Mouse (Mus musculus): ENCODE data around the gene Ptpn11. TPM values are rescaled to one million over a fixed set of nuclear protein-coding genes. Genes with fewer than 3 reads are reported as not detected.
A peak's percentile ranks its signal among the peaks of the same experiment; 100 is the strongest.
"Not testable (repeated sequence)": the region's sequence is repeated elsewhere in the genome, so short reads cannot be mapped to it uniquely, and the experiment has no call there.

Gene Ptpn11
- total RNA-seq (2021) = 10 to 100 TPM; 93.7 to 99.3 TPM

GRCm38 (mm10) chr5:121190836-121191583 is at the start of gene Ptpn11:
TSS of gene Ptpn11 (minus strand) at chr5:121191397.
- intact Hi-C loops (cut with DNase I) = loop anchor here (1.0 kb wide), 1 partner anchor 13 kb away; the partner anchor contains the start of gene Rpl6
- DNase-seq (ENCODE audit: low spot score in 2 of 2) = peak; percentile 79 to 86

DNA sequence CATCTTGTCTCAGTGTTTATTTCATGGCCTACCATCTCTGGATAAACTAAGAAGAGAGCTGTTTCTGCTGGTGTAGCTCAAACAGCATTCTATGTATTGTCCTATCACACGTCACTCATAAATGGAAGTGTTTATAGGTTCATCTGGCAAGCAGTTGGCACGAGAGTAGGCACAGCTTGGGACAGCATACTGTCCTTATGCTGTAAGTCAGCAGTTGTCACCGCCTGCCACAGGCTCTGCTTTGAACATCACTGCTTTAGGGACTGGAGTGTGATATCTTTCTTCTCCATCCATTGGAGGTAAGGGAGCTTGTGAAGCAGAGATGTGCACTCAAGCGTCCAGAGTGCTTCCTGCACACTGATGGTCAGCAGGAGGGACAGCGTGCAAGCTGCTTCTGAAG is 48.6 kb upstream of the Ptpn11 start:
- intact Hi-C loops (cut with DNase I) = no loop called here
- DNase-seq (ENCODE audit: low spot score in 2 of 2) = no peak

GRCm38 (mm10) chr5:121238208-121238607 is 47.0 kb upstream of the Ptpn11 start:
- no peak for DNase-seq (ENCODE audit: low spot score in 2 of 2)
- intact Hi-C loops (cut with DNase I) = no loop called here

DNA sequence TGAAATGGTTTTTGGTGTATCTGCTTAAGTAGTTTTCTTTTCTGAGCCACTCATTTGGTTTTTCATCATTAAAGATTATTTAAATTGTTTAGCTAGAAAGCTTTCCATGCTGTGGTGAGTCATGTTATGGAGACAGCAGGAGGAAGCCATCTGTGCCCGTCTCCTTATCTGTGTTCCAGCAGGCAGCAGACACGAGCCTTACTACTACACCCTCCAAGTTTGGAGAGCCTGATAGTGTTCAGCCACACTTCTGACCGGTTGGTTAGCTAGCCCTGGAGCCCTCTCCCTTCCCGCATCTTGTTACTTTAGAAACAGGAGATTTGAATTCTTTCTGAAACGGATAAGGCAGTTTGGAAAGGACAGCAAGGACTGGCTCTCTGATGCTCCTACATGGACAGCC is 45.0 kb upstream of the Ptpn11 start:
- DNase-seq (ENCODE audit: low spot score in 2 of 2) = peak; percentile 50 to 64
- intact Hi-C loops (cut with DNase I) = no loop called here

GRCm38 (mm10) chr5:121233726-121234125 is 42.5 kb upstream of the Ptpn11 start:
- intact Hi-C loops (cut with DNase I) = no loop called here
- DNase-seq (ENCODE audit: low spot score in 2 of 2) = no peak

- intact Hi-C loops (cut with DNase I) = no loop called here
- DNase-seq (ENCODE audit: low spot score in 2 of 2) = no peak
These were observed 41.6 kb upstream of the Ptpn11 start for GRCm38 (mm10) chr5:121232789-121233188.

DNA sequence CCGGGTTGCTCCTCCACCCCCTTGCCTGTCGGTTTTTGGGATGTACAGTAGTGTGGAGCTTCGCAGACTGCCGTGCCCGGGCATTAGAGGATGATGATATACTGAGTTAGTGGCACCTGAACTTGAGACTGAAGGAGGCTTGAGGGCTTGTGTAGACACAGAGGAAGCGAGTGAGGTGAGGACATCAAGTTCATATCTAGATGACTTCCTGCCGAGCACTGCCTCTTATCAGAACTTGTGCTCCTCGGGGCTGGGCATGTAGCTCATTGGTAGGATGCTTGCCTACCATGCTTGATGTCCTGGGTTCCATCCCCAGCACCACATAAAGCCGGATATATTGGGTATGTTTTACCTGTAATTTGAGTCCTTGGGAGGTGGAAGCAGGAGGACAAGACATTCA is 39.6 kb upstream of the Ptpn11 start:
- intact Hi-C loops (cut with DNase I) = no loop called here
- DNase-seq (ENCODE audit: low spot score in 2 of 2) = no peak

- no peak for DNase-seq (ENCODE audit: low spot score in 2 of 2)
- intact Hi-C loops (cut with DNase I) = no loop called here
These were observed 38.0 kb upstream of the Ptpn11 start for GRCm38 (mm10) chr5:121229182-121229581.

DNA sequence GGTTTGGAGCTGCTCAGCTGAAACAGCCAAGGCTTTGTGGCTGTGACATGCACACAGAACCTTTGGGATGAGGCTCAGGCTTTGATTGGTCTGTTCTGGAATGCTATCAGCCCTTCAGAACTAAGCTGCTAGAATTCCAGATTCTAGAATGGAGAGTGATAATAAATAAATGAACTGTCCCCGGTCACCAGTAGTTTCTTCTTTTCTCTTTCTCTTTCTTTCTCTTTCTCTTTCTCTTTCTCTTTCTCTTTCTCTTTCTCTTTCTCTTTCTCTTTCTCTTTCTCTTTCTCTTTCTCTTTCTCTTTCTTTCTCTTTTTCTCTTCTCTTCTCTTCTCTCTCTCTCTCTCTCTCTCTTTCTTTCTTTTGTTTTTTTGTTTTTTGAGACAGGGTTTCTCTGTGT is 36.1 kb upstream of the Ptpn11 start:
- DNase-seq (ENCODE audit: low spot score in 2 of 2); intact Hi-C loops (cut with DNase I): not testable (repeated sequence)

- no peak for DNase-seq (ENCODE audit: low spot score in 2 of 2)
- intact Hi-C loops (cut with DNase I) = no loop called here
These were observed 35.6 kb upstream of the Ptpn11 start for GRCm38 (mm10) chr5:121226845-121227244.

DNA sequence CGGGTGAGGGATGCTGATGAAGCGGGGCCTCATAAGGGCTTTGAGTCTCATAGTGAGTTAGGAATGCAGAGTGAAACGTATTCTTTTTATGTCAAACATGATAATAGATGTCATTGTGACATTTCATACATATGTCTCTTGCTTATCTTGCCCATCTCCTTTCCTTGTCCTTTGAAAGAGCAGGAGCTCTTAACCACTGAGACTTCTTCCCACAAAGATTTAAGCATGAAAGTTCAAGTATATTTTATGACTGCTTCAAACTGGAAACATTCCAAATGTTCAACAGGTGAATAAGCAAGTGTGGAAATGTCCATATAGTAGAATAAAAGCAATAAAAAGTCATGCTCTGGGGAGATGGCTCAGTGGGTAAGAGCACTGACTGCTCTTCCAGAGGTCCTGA is 35.2 kb upstream of the Ptpn11 start:
- no peak for DNase-seq (ENCODE audit: low spot score in 2 of 2)
- intact Hi-C loops (cut with DNase I) = no loop called here

DNA sequence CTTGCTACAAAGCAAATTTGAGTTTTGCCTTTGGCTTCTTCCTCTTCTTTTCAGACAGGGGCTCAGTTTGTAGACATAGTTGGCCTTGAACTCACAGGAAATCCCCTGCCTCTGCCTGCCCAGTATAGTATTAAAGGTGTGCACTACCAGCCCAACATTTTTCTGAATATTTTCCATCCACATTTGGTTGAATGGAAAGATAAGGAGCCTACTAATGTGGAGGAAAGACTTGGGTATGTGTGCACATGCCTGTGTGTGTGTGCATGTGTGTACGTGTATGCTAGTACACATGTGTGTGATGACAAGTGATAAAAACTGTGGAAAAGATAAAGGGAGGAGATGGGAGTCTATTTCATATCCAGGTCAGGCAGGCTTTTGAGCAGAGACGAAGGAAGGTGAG is 34.7 kb upstream of the Ptpn11 start:
- intact Hi-C loops (cut with DNase I) = no loop called here
- DNase-seq (ENCODE audit: low spot score in 2 of 2) = no peak

- DNase-seq (ENCODE audit: low spot score in 2 of 2) = no peak
- intact Hi-C loops (cut with DNase I) = no loop called here
These were observed 33.7 kb upstream of the Ptpn11 start for GRCm38 (mm10) chr5:121224856-121225255.

DNA sequence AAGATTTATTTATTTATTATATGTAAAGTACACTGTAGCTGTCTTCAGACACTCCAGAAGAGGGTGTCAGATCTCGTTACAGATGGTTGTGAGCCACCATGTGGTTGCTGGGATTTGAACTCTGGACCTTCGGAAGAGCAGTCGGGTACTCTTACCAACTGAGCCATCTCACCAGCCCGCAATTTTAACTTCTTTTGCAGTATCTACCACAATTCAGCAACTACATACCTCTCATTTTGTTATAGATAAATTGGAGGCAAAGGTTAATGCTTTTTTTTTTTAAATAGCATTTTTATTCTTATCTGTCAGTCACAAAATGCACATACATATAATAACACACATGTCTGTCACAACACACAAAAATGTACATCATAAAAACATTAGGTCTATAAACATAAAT is 32.8 kb upstream of the Ptpn11 start:
- DNase-seq (ENCODE audit: low spot score in 2 of 2); intact Hi-C loops (cut with DNase I): not testable (repeated sequence)

GRCm38 (mm10) chr5:121221328-121221850 is 30.2 kb upstream of the Ptpn11 start:
- intact Hi-C loops (cut with DNase I) = no loop called here
- no peak for DNase-seq (ENCODE audit: low spot score in 2 of 2)

DNA sequence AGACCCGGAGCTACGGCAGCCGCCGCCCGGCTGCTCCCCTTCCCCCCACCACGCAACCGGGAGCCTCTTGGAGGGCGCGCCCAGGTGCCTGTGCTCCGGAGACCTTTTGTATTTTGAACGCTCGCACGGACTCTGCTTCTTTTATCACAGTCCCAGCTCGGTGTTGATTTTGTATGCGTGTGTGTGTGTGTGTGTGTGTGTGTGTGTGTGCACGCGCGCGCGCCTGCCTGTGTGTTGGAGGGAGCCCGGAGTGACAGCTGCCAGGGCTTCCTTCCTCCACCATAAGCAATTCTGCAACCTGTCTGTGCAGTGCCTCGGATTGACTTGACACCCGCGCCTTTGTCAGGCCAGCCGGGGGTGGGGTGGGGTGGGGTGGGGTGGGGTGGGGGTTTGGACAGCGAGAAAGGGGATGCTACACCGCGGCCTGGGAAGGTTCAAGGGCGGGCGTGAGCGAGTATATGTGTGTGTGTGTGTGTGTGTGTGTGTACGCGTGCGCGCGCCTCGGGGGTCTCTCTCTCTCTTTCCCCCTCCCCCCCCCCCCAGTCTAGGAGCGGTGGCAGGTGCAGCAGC is 29.6 kb upstream of the Ptpn11 start:
- intact Hi-C loops (cut with DNase I) = no loop called here

DNA sequence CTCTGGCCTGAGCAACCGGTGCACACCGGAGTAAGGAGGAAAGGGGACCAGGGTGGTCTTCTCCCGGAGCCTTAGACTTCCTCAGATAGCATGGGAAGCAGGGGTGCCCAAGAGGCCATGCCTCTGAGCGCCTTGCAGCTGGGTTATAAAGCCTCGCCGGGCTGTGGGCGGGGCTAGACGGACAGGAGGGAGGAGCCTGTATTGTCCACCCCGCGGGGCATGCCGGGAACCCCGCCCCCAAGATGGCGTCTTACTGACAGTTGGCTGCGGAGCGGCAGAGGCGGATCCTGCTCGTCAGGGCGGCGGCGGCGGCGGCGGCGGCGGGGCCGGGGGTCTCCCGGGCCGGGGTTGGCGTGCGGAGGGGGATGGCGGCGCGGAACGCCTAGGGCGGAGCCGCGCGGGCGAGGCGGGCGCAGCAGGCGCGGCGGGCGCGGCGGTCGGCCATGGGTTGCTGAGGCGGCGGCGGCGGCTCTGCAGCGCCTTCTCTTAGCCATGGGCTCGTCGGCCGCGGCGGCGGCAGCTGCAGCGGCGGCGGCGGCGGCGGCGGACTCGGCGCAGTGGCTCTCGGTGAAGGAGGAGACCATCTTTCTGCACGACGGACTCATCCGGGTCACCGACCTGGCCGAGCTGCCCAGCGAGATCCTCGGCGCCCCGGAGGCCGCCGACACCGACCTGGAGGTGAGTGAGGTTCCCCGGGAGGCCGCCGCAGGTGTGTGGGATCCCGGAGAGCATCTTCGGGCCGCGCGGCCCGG is 29.0 kb upstream of the Ptpn11 start, which contains the start of gene Hectd4:
Gene Hectd4, plus strand, starts transcription at position 240 of the 752 bp plus-strand sequence.
- peak; percentile 94 for DNase-seq (ENCODE audit: low spot score in 2 of 2)
- intact Hi-C loops (cut with DNase I) = loop anchor here (5.0 kb wide), 1 partner anchor 167 kb away; the partner anchor contains the start of gene Trafd1

More for the DNA sequence above, 29.6 kb upstream of the Ptpn11 start:
- peak; percentile 26 to 42 for DNase-seq (ENCODE audit: low spot score in 2 of 2)

- intact Hi-C loops (cut with DNase I) = loop anchor here (5.0 kb wide), 1 partner anchor 168 kb away; the partner anchor contains the start of gene Trafd1
- DNase-seq (ENCODE audit: low spot score in 2 of 2) = no peak
These were observed 28.0 kb upstream of the Ptpn11 start for GRCm38 (mm10) chr5:121219190-121219589.

- intact Hi-C loops (cut with DNase I) = loop anchor here (5.0 kb wide), 1 partner anchor 170 kb away; the partner anchor contains the start of gene Trafd1
- DNase-seq (ENCODE audit: low spot score in 2 of 2) = no peak
These were observed 26.1 kb upstream of the Ptpn11 start for GRCm38 (mm10) chr5:121217313-121217634.

All from left cerebral cortex, postnatal 36 days (tissue).